Comparison of ENCODE assay signal across 8 mouse cellular contexts in the genomic region with DNA sequence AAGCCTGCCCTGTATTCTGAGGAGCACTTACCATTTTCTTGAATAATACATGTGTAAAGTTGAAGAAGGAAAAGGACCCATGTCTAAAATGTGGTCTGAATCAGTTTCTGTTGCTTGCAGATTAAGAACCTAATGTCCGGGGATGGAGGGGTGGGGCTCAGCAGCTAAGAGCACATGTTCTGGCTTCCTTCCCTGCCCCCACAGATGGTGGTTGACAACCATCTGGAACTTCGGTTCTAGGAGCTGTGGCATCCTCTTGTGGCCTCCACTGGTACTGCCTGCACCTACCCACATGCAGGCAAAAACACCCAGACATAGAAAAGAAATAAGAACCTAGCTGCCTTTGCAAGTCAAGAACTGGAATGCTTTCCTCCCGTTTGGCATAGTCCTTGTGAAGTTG.
A peak's percentile ranks its signal among the peaks of the same experiment; 100 is the strongest.
DNase-seq lines count a peak whose midpoint lies in the region; ATAC-seq and TF ChIP-seq lines count a peak whose summit lies in the region.

No protein-coding gene starts in this region.

- no peaks in the 10 kb centered on the region for H3K27me3 ChIP-seq in liver, embryonic 16.5 days (ENCODE audit: control insufficient read depth, insufficient read depth, low read depth, low read length)

- H3K27ac ChIP-seq in gastrocnemius, adult 2 months, result peak overlapping the region; percentile 73
- no peak overlapping the region for H3K27ac ChIP-seq in liver, embryonic 16.5 days (ENCODE audit: low read length)

- DNase-seq in 416B (ENCODE audit: low read depth) (peak; percentile 90), NIH3T3 (ENCODE audit: low read depth) (peak; percentile 88)
- peak; percentile 92 for DNase-seq in cerebellum, adult 9-11 months
- peak; percentile 91 for DNase-seq in gastrocnemius, adult 2 months
- DNase-seq in kidney, postnatal 36 days, result peak; percentile 83 to 91
- DNase-seq in retina, adult 2 months (ENCODE audit: low read depth, low spot score), result peak; percentile 71
- peak; percentile 77 for DNase-seq in thymus, postnatal 14 days

- WGBS in liver, embryonic 16.5 days (ENCODE audit: insufficient replicate concordance), result 6% methylated on average over 3 of the region's 3 CpGs

- no peaks in the 10 kb centered on the region for H3K36me3 ChIP-seq in liver, embryonic 16.5 days (ENCODE audit: control insufficient read depth, insufficient read depth)

- H3K4me1 ChIP-seq in liver, embryonic 16.5 days (ENCODE audit: control insufficient read depth, low read depth, low read length), result no peaks in the 10 kb centered on the region; the same call in 1 of the 2 replicates

- H3K4me2 ChIP-seq in liver, embryonic 16.5 days (ENCODE audit: low read depth, low read length), result no peak overlapping the region

- intact Hi-C loops in gastrocnemius, adult 2 months (cut with DNase I), result no loop called here

- no peaks in the 10 kb centered on the region for H3K9me3 ChIP-seq in liver, embryonic 16.5 days (replicated peaks; ENCODE audit: control insufficient read depth, low read length)

- no peak overlapping the region for H3K9ac ChIP-seq in liver, embryonic 16.5 days (ENCODE audit: low read depth, low read length)

- peak; percentile 59; the same call in 1 of the 2 replicates for ATAC-seq in liver, embryonic 16.5 days (ENCODE audit: low read depth)

- 0 out of 2 replicates have a peak, but pooled peaks have one; percentile 100 for TF ChIP-seq CTCF in gastrocnemius, adult 2 months (IDR thresholded peaks at IDR 0.05)

- H3K4me3 ChIP-seq in gastrocnemius, adult 2 months, result peak overlapping the region; percentile 24
- no peak overlapping the region for H3K4me3 ChIP-seq in liver, embryonic 16.5 days (ENCODE audit: low read depth, low read length)
